Mouse (Mus musculus): ENCODE data around the gene Fbln7.

- no peak for TF ChIP-seq CTCF (IDR thresholded peaks at IDR 0.05 in 2 of 3, conservative IDR thresholded peaks at IDR 0.05 in 1 of 3; ENCODE audit: control insufficient read depth in 1 of 3, insufficient read depth in 1 of 3, low read depth in 2 of 3, low read length in 3 of 3, poor library complexity in 1 of 3, severe bottlenecking in 1 of 3)
- TF ChIP-seq MYC (IDR thresholded peaks at IDR 0.05; ENCODE audit: low read depth, low read length) = no peak
- TF ChIP-seq GATA1 (IDR thresholded peaks at IDR 0.05; ENCODE audit: low read depth, low read length) = no peak
- TF ChIP-seq POLR2A (IDR thresholded peaks at IDR 0.05; ENCODE audit: control insufficient read depth in 1 of 2, insufficient read depth in 1 of 2, low read depth in 1 of 2, low read length in 2 of 2, poor library complexity in 1 of 2) = no peak
- TF ChIP-seq RAD21 (IDR thresholded peaks at IDR 0.05; ENCODE audit: low read depth, low read length) = no peak
These were observed 9.5 kb downstream of the Fbln7 start for GRCm38 (mm10) chr2:128872256-128872655.
